Comparison of ENCODE assay signal across 12 mouse cellular contexts in genomic region chr14:31413475-31414086, GRCm38 (mm10). TPM values are rescaled to one million over a fixed set of nuclear protein-coding genes. Genes with fewer than 3 reads are reported as not detected.
DNase-seq lines count a peak whose midpoint lies in the region; ATAC-seq and TF ChIP-seq lines count a peak whose summit lies in the region.
"Had no signal": no experiment of that assay in that cellular context is flagged by ENCODE, and none has a peak within 500 bp of the region (broad histone marks: within the 10 kb centered on the region; RNA-seq: fewer than 3 reads in every experiment).

No protein-coding gene starts in this region.

- TF ChIP-seq RAD21 in MEL (IDR thresholded peaks at IDR 0.05; ENCODE audit: low read depth, low read length) = no peak

- no peak for ATAC-seq in kidney, embryonic 15.5 days (replicated peaks; ENCODE audit: low FRiP score)
- ATAC-seq in limb, embryonic 12.5 days (ENCODE audit: insufficient number of reproducible peaks, insufficient read depth, low FRiP score, low TSS enrichment, low read depth) = no peak
- ATAC-seq: Patski had no signal

- no peak overlapping the region for H3K9ac ChIP-seq in kidney, embryonic 15.5 days
- H3K9ac ChIP-seq in MEL (ENCODE audit: control insufficient read depth, low read depth, low read length, poor library complexity, severe bottlenecking) = no peak overlapping the region
- no peak overlapping the region for H3K9ac ChIP-seq in limb, embryonic 12.5 days (replicated peaks)
- H3K9ac ChIP-seq: embryonic facial prominence, embryonic 13.5 days had no signal

- no peaks in the 10 kb centered on the region for H3K79me2 ChIP-seq in MEL (ENCODE audit: control insufficient read depth, insufficient read depth, low read length, poor library complexity)

- H3K9me3 ChIP-seq in kidney, embryonic 15.5 days (replicated peaks) = no peaks in the 10 kb centered on the region
- no peaks in the 10 kb centered on the region for H3K9me3 ChIP-seq in MEL (replicated peaks; ENCODE audit: insufficient read depth, low read length)
- no peaks in the 10 kb centered on the region for H3K9me3 ChIP-seq in limb, embryonic 12.5 days
- H3K9me3 ChIP-seq: embryonic facial prominence, embryonic 13.5 days had no signal

- no peak overlapping the region for H3K4me3 ChIP-seq in kidney, embryonic 15.5 days (replicated peaks)
- no peak overlapping the region for H3K4me3 ChIP-seq in MEL (ENCODE audit: control insufficient read depth in 1 of 2, insufficient read depth in 1 of 2, low read depth in 2 of 2, low read length in 2 of 2)
- no peak overlapping the region for H3K4me3 ChIP-seq in limb, embryonic 12.5 days (replicated peaks)
- H3K4me3 ChIP-seq: embryonic facial prominence, embryonic 13.5 days had no signal

- TF ChIP-seq CTCF in MEL (IDR thresholded peaks at IDR 0.05 in 2 of 3, conservative IDR thresholded peaks at IDR 0.05 in 1 of 3; ENCODE audit: control insufficient read depth in 1 of 3, insufficient read depth in 1 of 3, low read depth in 2 of 3, low read length in 3 of 3, poor library complexity in 1 of 3, severe bottlenecking in 1 of 3) = no peak

- H3K4me2 ChIP-seq in kidney, embryonic 15.5 days = 0 out of 2 replicates have a peak overlapping the region, but pooled peaks have one; percentile 1
- H3K4me2 ChIP-seq in limb, embryonic 12.5 days = no peak overlapping the region
- H3K4me2 ChIP-seq: embryonic facial prominence, embryonic 13.5 days had no signal

- no peak for TF ChIP-seq POLR2A in MEL (IDR thresholded peaks at IDR 0.05; ENCODE audit: control insufficient read depth in 1 of 2, insufficient read depth in 1 of 2, low read depth in 1 of 2, low read length in 2 of 2, poor library complexity in 1 of 2)

- WGBS in kidney, embryonic 15.5 days = 37% methylated on average over 6 of the region's 6 CpGs
- WGBS in limb, embryonic 12.5 days = 68% methylated on average over 6 of the region's 6 CpGs

- peak overlapping the region; percentile 58; the same call in 1 of the 2 replicates for H3K27ac ChIP-seq in kidney, embryonic 15.5 days
- H3K27ac ChIP-seq in MEL (ENCODE audit: control insufficient read depth, low read depth, low read length) = no peak overlapping the region
- H3K27ac ChIP-seq in limb, embryonic 12.5 days = 0 out of 2 replicates have a peak overlapping the region, but pooled peaks have one; percentile 5
- H3K27ac ChIP-seq: embryonic facial prominence, embryonic 13.5 days had no signal

- H3K27me3 ChIP-seq in kidney, embryonic 15.5 days = no peaks in the 10 kb centered on the region
- H3K27me3 ChIP-seq in MEL (ENCODE audit: control insufficient read depth in 1 of 2, insufficient read depth in 2 of 2, low read length in 2 of 2) = no peaks in the 10 kb centered on the region
- H3K27me3 ChIP-seq in limb, embryonic 12.5 days = no peaks in the 10 kb centered on the region
- H3K27me3 ChIP-seq: embryonic facial prominence, embryonic 13.5 days; Patski had no signal

- TF ChIP-seq EP300 in MEL (IDR thresholded peaks at IDR 0.05; ENCODE audit: low read depth in 1 of 2, low read length in 2 of 2) = no peak

- DNase-seq in adrenal gland, adult 2 months = peak; percentile 28
- no peak for DNase-seq in adrenal gland, postnatal 4 days (ENCODE audit: low spot score in 2 of 2)
- no peak for DNase-seq in kidney, adult 9 months
- DNase-seq in MEL (ENCODE audit: low read depth, low spot score) = no peak
- no peak for DNase-seq in ovary, postnatal 10 days (ENCODE audit: low spot score)
- DNase-seq in urinary bladder, adult 18-20 months (ENCODE audit: low spot score in 2 of 2) = no peak
- DNase-seq: gastrocnemius, postnatal 10 days; layer of hippocampus, adult 9-11 months had no signal

- H3K4me1 ChIP-seq in kidney, embryonic 15.5 days = peaks cover 71% of the 10 kb centered on the region
- no peaks in the 10 kb centered on the region; a peak in 1 of 4 replicates for H3K4me1 ChIP-seq in MEL (ENCODE audit: control insufficient read depth in 1 of 2, insufficient read depth in 2 of 2, low read length in 2 of 2)
- peaks cover 43% of the 10 kb centered on the region for H3K4me1 ChIP-seq in limb, embryonic 12.5 days (replicated peaks)

- H3K36me3 ChIP-seq in kidney, embryonic 15.5 days = peaks cover 9% of the 10 kb centered on the region; the same call in 1 of the 2 replicates
- no peaks in the 10 kb centered on the region for H3K36me3 ChIP-seq in MEL (ENCODE audit: control insufficient read depth in 1 of 2, insufficient read depth in 2 of 2, low read length in 2 of 2)
- H3K36me3 ChIP-seq in limb, embryonic 12.5 days = peaks cover 36% of the 10 kb centered on the region

TF ChIP-seq in MEL, 35 proteins besides CTCF, POLR2A, EP300 and RAD21:
- TF ChIP-seq CHD1 (IDR thresholded peaks at IDR 0.05; ENCODE audit: low read depth, low read length) = no peak
- TF ChIP-seq USF1 (IDR thresholded peaks at IDR 0.05; ENCODE audit: low read depth, low read length) = peak; percentile 60
- TF ChIP-seq MYC (IDR thresholded peaks at IDR 0.05; ENCODE audit: low read depth, low read length) = no peak
- TF ChIP-seq ETS1 (IDR thresholded peaks at IDR 0.05; ENCODE audit: low read depth, low read length) = no peak

RNA-seq across cellular contexts. Expression of gene Sh3bp5, which starts 22.3 kb away (rescaled TPM):
- total RNA-seq in adrenal gland, adult 2 months (2021) = 100 to 1,000 TPM; 111 to 164 TPM
- 21.1 and 28.5 TPM in 2 replicates for polyA plus RNA-seq in adrenal gland, adult 2 months (2012; rRNA removed)
- total RNA-seq in adrenal gland, postnatal 4 days (2021) = 100 to 1,000 TPM; 136 to 140 TPM
- 30.2 and 33.1 TPM in 2 replicates for polyA plus RNA-seq in kidney, embryonic 15.5 days (2015; fragmentation: Nextera tagmentation; extraction: Ambion mirVana)
- total RNA-seq in MEL (2012; rRNA removed) = 0.19 and 0.36 TPM in 2 replicates
- polyA plus RNA-seq in MEL (2012; ENCODE audit: insufficient read depth in 1 of 2, insufficient read length in 2 of 2, low read depth in 1 of 2, low replicate concordance in 2 of 2, missing spikeins in 1 of 2) = 1 to 10 TPM in 1 of 2 experiments, not detected in 1; 1.0 TPM
- 41.9 and 47.4 TPM in 2 replicates for polyA plus RNA-seq in limb, embryonic 12.5 days (2016; fragmentation: Nextera tagmentation; extraction: Ambion mirVana)

Comparison
In these comparisons a context has a peak if more than half of its experiments do, and no peak if none do; other contexts are left out.
1. RNA of gene Sh3bp5, which starts 22.3 kb away (polyA plus RNA-seq): 41.9 to 47.4 TPM in limb, embryonic 12.5 days, 30.2 to 33.1 TPM in kidney, embryonic 15.5 days and 21.1 to 28.5 TPM in adrenal gland, adult 2 months; 1.0 TPM in MEL; every median in the first group is over 10 times any median in the second.